Mouse (Mus musculus): ENCODE measurements at regions not wholly inside any gene's neighbourhood (a gene's known extent, or its start where the extent isn't known, plus 50 kb on each side); places are given as distances from the start of the nearest gene placed in this dataset.

Small RNAs in the stretch of these regions (microRNA-seq; reads per million reads assigned to microRNA genes)
- gene Gm23304, result 0 reads per million in 2 experiments

Measured in layer of hippocampus, postnatal 14 days (tissue).